Mouse (Mus musculus) left cerebral cortex, adult 18-20 months (tissue): ENCODE results near the gene Cd19. TPM values are rescaled to one million over a fixed set of nuclear protein-coding genes. Genes with fewer than 3 reads are reported as not detected.
"Not testable (repeated sequence)": the region's sequence is repeated elsewhere in the genome, so short reads cannot be mapped to it uniquely, and the experiment has no call there.

Source experiments
- DNase-seq, 2 experiments: peaks; one replicate each; pipeline ENCODE4 v3.0.0; 2021 to 2022; ENCODE audit warnings: low spot score in 2 of 2, mixed read lengths in 1 of 2
- total RNA-seq, 2 experiments: library from RNA; stranded (reverse); gene quantifications; 2 replicates each; pipeline ENCODE4 v1.2.3; 2021

Gene Cd19
- total RNA-seq, 2 experiments from 2014 or later: not detected

- no peak for DNase-seq
Measured at GRCm38 (mm10) chr7:126435801-126436200, 21.1 kb upstream of the Cd19 start.

- no peak for DNase-seq
Measured at GRCm38 (mm10) chr7:126434726-126435125, 20.0 kb upstream of the Cd19 start.

DNA sequence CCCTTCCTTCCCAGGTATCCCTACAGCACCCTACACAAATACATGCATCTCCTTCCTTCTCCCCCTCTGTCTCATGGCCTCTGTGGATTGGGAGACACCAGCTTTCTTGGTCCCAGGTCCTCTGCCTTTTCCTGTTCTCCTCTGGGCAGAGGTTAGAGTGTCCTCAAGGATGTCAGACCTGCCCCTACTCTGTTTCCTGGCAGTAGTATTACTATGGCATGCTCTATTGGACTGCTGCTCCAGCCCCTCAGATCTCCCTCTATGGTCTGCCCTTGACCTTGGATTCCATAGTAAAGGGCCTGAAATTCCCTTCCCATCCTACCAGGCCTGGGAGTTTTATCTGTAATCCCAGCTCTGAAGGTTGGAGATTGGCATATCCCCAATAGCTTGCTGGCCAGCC is 15.5 kb upstream of the Cd19 start:
- no peak for DNase-seq

GRCm38 (mm10) chr7:126429503-126429898 is 14.8 kb upstream of the Cd19 start:
- DNase-seq: no peak

GRCm38 (mm10) chr7:126428631-126429502 is 14.2 kb upstream of the Cd19 start, which contains the start of gene Rabep2:
Gene Rabep2 (plus strand): TSS chr7:126428759.
- peak; percentile 94 to 98 for DNase-seq

DNA sequence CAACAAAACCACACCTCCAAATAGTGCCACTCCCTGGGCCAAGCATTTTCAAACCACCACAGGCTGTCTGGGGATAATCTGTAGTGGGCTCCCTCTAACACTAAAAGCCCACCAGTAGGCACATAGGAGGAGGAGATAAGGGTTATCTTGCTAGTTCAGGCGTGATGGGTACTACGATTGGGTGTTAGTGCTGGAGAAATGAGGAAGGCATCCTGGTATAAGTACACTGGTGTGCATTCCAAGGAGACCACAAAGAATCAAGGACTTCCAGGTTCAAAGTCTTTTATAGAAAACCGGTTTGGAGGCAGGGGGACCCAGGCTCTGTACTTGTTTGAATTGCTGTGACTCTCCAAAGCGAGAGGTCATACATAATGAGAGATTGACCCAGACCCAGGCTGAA is 13.5 kb upstream of the Cd19 start:
- DNase-seq: no peak

GRCm38 (mm10) chr7:126427323-126427860 is 12.7 kb upstream of the Cd19 start:
- DNase-seq: no peak

DNA sequence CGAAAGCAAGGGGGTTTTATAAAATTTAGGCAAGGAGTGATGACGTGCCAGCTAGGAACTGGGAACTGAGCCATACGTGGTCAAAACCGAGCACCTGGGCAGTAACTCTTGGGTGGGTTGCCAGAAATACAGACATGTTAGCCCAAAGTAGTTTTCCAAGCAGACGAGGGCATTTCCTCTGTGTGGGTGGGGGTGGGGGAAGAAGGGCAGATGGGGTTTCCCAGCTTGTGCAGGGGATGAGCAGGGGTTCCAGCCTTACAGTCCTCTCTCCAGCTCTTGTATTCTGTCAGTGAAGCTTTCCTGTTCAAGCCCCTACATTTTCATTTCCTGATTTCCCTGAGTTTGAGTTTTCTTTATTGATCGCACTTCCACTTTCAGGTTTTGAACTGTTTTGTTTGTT is 9.5 kb upstream of the Cd19 start:
- DNase-seq: no peak

- DNase-seq: no peak
Measured at GRCm38 (mm10) chr7:126421756-126422155, 7.1 kb upstream of the Cd19 start.

DNA sequence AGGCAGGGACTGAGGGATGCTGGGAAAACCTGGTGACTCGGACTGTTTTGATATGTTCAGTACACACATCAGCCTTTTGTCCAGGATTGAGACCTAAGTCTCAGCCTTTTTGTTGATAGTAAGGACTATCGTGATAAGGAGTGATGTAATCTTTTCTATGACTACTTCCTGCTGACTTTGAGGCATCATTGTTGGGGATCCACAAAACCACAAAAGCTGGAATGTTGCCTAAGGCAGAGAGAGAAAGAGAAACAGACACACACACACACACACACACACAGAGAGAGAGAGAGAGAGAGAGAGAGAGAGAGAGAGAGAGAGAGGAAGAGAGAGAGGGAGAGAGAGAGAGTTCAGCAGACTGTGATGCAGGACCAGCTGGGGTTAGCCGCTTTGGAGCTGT is 3.8 kb upstream of the Cd19 start:
- DNase-seq: no peak

DNA sequence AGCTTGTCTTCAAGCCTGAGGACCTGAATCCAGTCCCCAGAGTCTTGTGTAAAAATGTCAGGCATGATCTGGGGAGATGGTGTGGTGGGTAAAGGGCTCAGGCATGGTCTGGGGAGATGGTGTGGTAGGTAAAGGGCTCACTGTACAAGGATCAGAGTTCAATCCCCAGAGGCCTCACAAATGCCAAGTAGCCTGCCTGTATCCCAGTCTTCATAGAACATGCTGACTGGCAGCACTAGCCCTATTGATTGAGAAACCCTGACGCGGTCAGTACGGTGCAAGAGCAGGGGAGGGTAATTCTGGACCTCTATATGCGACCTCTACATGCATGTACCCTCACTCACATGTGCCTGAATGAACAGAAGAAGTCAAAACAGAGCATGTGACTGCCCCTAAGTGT is 2.9 kb upstream of the Cd19 start:
- no peak for DNase-seq

- DNase-seq: no peak
Measured at GRCm38 (mm10) chr7:126417045-126417444, 2.4 kb upstream of the Cd19 start.

DNA sequence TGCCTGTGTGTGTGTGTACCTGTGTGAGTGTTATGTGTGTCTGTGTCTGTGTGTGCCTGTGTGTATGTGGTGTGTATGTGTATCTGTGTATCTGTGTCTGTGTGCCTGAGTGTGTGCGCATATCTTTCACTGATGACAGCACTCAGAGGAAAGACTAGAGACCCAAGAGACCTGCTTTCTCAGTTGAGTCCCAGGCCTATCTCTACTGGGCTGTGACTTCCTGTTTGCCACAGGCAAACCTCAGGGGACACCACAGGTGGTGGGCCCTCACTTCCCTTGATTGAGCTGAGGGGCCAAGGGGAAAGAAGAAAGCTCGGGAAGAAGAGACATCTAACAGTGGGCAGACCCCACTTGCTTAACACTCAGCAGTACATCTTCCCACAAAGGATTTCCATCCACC is 1.9 kb upstream of the Cd19 start:
- no peak for DNase-seq

GRCm38 (mm10) chr7:126411061-126411460 is 3.6 kb downstream of the Cd19 start:
- no peak for DNase-seq

GRCm38 (mm10) chr7:126408686-126409085 is 6.0 kb downstream of the Cd19 start:
- no peak for DNase-seq

GRCm38 (mm10) chr7:126402518-126402917 is 12.2 kb downstream of the Cd19 start:
- DNase-seq: not testable (repeated sequence)

DNA sequence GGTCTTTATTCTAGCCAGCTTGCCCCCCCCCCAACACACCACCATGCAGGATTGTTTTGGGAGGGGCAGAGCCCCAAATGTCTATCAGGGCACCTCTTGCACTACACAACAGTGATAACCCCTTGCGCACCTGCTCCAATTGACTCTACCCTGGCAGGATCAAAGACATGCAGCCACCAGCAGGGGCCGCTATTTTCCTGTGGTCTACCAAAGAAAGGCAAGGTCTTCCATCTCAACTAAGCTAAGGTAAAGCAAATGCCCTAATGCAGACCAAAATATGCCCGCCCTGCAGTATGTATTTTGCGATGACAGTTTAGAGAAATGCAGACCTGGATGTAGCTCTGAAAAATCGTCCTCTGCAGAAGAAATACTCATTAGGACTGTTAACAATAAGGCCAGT is 15.1 kb downstream of the Cd19 start:
- DNase-seq: peak; percentile 78 to 83

GRCm38 (mm10) chr7:126397822-126398221 is 16.9 kb downstream of the Cd19 start:
- DNase-seq: no peak

DNA sequence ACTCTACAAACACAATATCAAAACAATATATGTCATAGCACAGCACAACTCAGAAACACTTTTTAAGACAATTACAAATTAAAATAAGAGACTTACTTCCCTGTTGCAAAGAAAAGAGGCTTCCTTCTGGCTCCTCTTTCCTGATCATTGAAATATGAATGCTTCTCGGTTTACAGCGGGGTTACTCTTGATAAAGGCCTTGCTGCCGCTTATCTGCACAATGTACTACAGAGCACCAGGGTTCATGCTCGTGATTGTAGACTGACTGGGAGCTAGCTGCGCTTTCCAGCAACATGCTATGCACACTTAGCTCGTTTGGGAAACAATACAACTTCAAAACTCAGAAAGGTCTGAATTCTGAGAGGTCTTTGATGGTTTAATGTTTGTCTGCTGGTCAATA is 17.5 kb downstream of the Cd19 start:
- no peak for DNase-seq

GRCm38 (mm10) chr7:126396298-126397119 is 18.2 kb downstream of the Cd19 start, which contains the start of gene Nfatc2ip:
Gene Nfatc2ip (minus strand): TSS chr7:126396737.
- DNase-seq: peak; percentile 96

DNA sequence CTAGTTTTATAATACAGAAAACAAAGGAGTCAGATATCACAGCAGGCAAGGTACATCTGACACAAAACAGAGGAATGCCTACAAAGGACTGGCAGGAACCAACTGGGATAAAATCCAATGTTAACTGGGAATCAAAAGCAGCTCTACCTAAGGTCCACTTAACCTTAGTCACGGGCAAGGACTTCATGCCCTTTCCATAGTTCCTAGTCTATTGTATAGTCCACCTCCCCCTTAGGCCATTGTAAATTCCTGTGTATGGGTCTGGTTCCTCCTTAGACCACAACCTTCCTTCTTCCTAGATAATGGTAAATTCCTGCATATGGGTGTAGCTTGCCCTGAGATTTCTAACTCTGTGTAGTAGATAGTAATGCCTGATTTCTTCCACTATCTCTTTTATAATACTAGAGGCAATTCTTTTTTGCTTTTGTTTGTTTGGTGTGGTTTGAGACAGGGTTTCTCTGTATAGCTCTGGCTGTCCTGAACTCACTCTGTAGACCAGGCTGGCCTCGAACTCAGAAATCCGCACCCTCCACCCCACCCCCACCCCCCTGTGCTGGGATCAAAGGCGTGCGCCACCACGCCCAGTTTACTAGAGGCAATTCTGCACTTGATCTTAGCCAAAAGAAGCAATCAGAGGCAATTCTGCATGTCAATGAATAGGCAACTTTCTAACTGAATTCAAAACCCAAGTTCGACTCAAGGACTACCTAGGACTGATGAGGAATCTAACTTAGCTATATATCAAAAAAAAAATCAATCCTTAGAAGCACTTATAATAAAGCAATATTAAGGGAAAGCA is 22.4 kb downstream of the Cd19 start:
- not testable (repeated sequence) for DNase-seq
